Comparison of ENCODE assay signal across 8 mouse cellular contexts in the genomic region with DNA sequence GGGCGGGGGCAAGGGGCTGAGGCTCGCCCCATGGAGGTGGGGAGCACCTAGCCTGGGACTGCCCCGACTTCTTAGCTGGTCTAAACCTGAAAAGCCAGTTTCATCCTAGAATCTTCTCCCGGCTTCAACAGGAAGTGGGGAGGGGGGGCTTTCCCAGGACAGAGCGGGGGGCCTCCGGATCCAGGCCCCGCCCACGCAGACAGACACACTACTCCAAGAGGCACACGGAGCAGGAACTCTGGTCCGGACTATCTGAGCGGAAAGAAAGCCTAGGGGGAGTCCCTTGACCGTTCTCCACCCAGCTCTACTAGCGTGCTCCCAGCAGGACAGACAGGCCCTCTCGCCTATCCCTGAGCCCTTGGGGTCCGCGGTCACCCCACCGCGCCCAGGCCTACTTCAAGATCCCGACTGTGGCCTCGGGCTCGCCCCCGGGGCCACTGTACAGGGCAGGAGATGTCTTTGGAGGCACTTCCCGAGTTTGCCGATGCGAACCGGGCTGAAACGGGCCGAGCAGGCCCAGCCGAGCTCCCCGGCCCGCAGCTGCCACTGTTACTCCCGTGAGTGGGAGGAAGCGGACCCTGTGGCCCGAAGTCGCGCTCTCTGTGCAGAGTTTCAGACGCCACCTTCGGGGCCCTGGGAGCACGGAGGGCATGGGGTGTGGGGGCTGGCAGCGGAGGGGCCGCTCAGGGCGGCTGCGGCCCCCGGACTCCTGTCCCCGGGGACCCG. TPM values are rescaled to one million over a fixed set of nuclear protein-coding genes. Genes with fewer than 3 reads are reported as not detected.
DNase-seq lines count a peak whose midpoint lies in the region; ATAC-seq and TF ChIP-seq lines count a peak whose summit lies in the region.

No protein-coding gene starts in this region.

- H3K27me3 ChIP-seq in cerebellum, adult 2 months (ENCODE audit: control insufficient read depth, insufficient read depth, low read length) = no peaks in the 10 kb centered on the region
- H3K27me3 ChIP-seq in forebrain, embryonic 12.5 days = peaks cover 55% of the 10 kb centered on the region
- no peaks in the 10 kb centered on the region for H3K27me3 ChIP-seq in liver, adult 2 months (ENCODE audit: control insufficient read depth, insufficient read depth, low read length)

- intact Hi-C loops in heart, postnatal 36 days (cut with DNase I) = no loop called here

- peak in 1 of 2 experiments; percentile 63 for DNase-seq in cerebellum, adult 2 months
- DNase-seq in heart, postnatal 36 days = peak; percentile 67 to 80
- DNase-seq in liver, adult 2 months (ENCODE audit: extremely low read depth, low read depth, low spot score) = peak; percentile 38
- peak; percentile 77 for DNase-seq in neural tube, embryonic 10.5 days (ENCODE audit: extremely low spot score, low spot score)
- DNase-seq in left cerebral cortex, adult 18-20 months (ENCODE audit: low spot score in 2 of 2) = no peak

- no peak overlapping the region for H3K27ac ChIP-seq in cerebellum, adult 2 months (ENCODE audit: insufficient read depth, low read length)
- H3K27ac ChIP-seq in forebrain, embryonic 12.5 days = peak overlapping the region; percentile 57
- H3K27ac ChIP-seq in liver, adult 2 months (replicated peaks; ENCODE audit: insufficient read depth, low read depth, low read length) = peak overlapping the region; percentile 12; the same call in 1 of the 2 replicates

- H3K4me3 ChIP-seq in cerebellum, adult 2 months (replicated peaks; ENCODE audit: insufficient read depth, low read depth, low read length) = peak overlapping the region; percentile 57
- H3K4me3 ChIP-seq in forebrain, embryonic 12.5 days (replicated peaks) = peak overlapping the region; percentile 60
- H3K4me3 ChIP-seq in liver, adult 2 months (ENCODE audit: insufficient read depth, low read depth, low read length) = peak overlapping the region; percentile 65

- peak overlapping the region; percentile 97 for H3K4me2 ChIP-seq in forebrain, embryonic 12.5 days

- no peaks in the 10 kb centered on the region for H3K79me2 ChIP-seq in liver, adult 2 months (ENCODE audit: control insufficient read depth, insufficient read depth, low read length)

- H3K36me3 ChIP-seq in forebrain, embryonic 12.5 days (replicated peaks) = no peaks in the 10 kb centered on the region
- no peaks in the 10 kb centered on the region for H3K36me3 ChIP-seq in liver, adult 2 months (ENCODE audit: control insufficient read depth, insufficient read depth, low read length)

- H3K4me1 ChIP-seq in cerebellum, adult 2 months (ENCODE audit: control insufficient read depth, insufficient read depth, low read length) = peaks cover 17% of the 10 kb centered on the region
- H3K4me1 ChIP-seq in forebrain, embryonic 12.5 days = peaks cover 32% of the 10 kb centered on the region
- H3K4me1 ChIP-seq in liver, adult 2 months (ENCODE audit: control insufficient read depth, insufficient read depth, low read length) = peaks cover 17% of the 10 kb centered on the region

- no peaks in the 10 kb centered on the region for H3K9me3 ChIP-seq in forebrain, embryonic 12.5 days

- 4% methylated on average over 46 of the region's 46 CpGs for WGBS in cerebellum, adult 2 months
- 1% methylated on average over 44 of the region's 46 CpGs for WGBS in forebrain, embryonic 12.5 days
- WGBS in liver, adult 2 months = 2% methylated on average over 43 of the region's 46 CpGs

- no peak for TF ChIP-seq POLR2A in cerebellum, adult 2 months (IDR thresholded peaks at IDR 0.05; ENCODE audit: borderline replicate concordance, insufficient read depth, low read length)
- TF ChIP-seq POLR2A in liver, adult 2 months (IDR thresholded peaks at IDR 0.05; ENCODE audit: extremely low read depth, insufficient read depth, low read length) = 0 out of 2 replicates have a peak, but pooled peaks have one; percentile 25

- ATAC-seq in cerebellum, adult (ENCODE audit: insufficient number of reproducible peaks, low FRiP score, low TSS enrichment) = no peak
- peak; percentile 8 for ATAC-seq in activated CD4-positive, CD25-positive, alpha-beta regulatory T cell, adult 4 months
- ATAC-seq in forebrain, embryonic 12.5 days (ENCODE audit: low FRiP score) = peak; percentile 5; the same call in 1 of the 2 replicates

- TF ChIP-seq CTCF in cerebellum, adult 2 months (IDR thresholded peaks at IDR 0.05; ENCODE audit: borderline replicate concordance, insufficient read depth, low read depth, low read length) = no peak
- TF ChIP-seq CTCF in liver, adult 2 months (IDR thresholded peaks at IDR 0.05; ENCODE audit: low read depth, low read length) = no peak

- peak overlapping the region; percentile 81 for H3K9ac ChIP-seq in forebrain, embryonic 12.5 days
- H3K9ac ChIP-seq in liver, adult 2 months (ENCODE audit: low read depth, low read length) = peak overlapping the region; percentile 69

RNA-seq across cellular contexts. Expression of a gene that starts 0.7 kb away (rescaled TPM):
- 31.3 and 32.1 TPM in 2 replicates for polyA plus RNA-seq in cerebellum, adult 2 months (2012; rRNA removed)
- polyA plus RNA-seq in activated CD4-positive, CD25-positive, alpha-beta regulatory T cell, adult 4 months (2017; shearing (Covaris generic)) = under 1 TPM in 1 of 2 experiments, not detected in 1; 0.49 TPM
- polyA plus RNA-seq in forebrain, embryonic 12.5 days (2016; fragmentation: Nextera tagmentation; extraction: Ambion mirVana) = 18.3 and 19.1 TPM in 2 replicates
- total RNA-seq in heart, postnatal 36 days (2021) = 10 to 100 TPM; 24.3 to 25.1 TPM
- total RNA-seq in liver, adult 2 months (2014; rRNA removed) = 3.1 and 3.8 TPM in 2 replicates
- polyA plus RNA-seq in liver, adult 2 months (2012; rRNA removed) = 11.1 and 18.0 TPM in 2 replicates
- total RNA-seq in left cerebral cortex, adult 18-20 months (2021) = 10 to 100 TPM; 11.1 to 14.2 TPM

RNA-seq across cellular contexts. Expression of a gene that starts 4.9 kb away (rescaled TPM):
- 14.8 and 15.2 TPM in 2 replicates for polyA plus RNA-seq in cerebellum, adult 2 months (2012; rRNA removed)
- 10 to 100 TPM; 34.8 to 35.0 TPM for polyA plus RNA-seq in activated CD4-positive, CD25-positive, alpha-beta regulatory T cell, adult 4 months (2017; shearing (Covaris generic))
- polyA plus RNA-seq in forebrain, embryonic 12.5 days (2016; fragmentation: Nextera tagmentation; extraction: Ambion mirVana) = 25.0 and 29.3 TPM in 2 replicates
- total RNA-seq in heart, postnatal 36 days (2021) = 1 to 10 TPM; 6.7 TPM
- total RNA-seq in liver, adult 2 months (2014; rRNA removed) = 9.0 and 10.3 TPM in 2 replicates
- polyA plus RNA-seq in liver, adult 2 months (2012; rRNA removed) = 7.1 and 9.1 TPM in 2 replicates
- 10 to 100 TPM; 18.2 to 21.3 TPM for total RNA-seq in left cerebral cortex, adult 18-20 months (2021)

RNA-seq across cellular contexts. Expression of a gene that starts 16.2 kb away (rescaled TPM):
- 48.2 and 51.5 TPM in 2 replicates for polyA plus RNA-seq in cerebellum, adult 2 months (2012; rRNA removed)
- 10 to 100 TPM; 70.5 to 73.4 TPM for polyA plus RNA-seq in activated CD4-positive, CD25-positive, alpha-beta regulatory T cell, adult 4 months (2017; shearing (Covaris generic))
- 61.4 and 62.7 TPM in 2 replicates for polyA plus RNA-seq in forebrain, embryonic 12.5 days (2016; fragmentation: Nextera tagmentation; extraction: Ambion mirVana)
- total RNA-seq in heart, postnatal 36 days (2021) = 10 to 100 TPM; 11.1 to 12.2 TPM
- 10.9 and 11.7 TPM in 2 replicates for total RNA-seq in liver, adult 2 months (2014; rRNA removed)
- 6.0 and 7.6 TPM in 2 replicates for polyA plus RNA-seq in liver, adult 2 months (2012; rRNA removed)
- 10 to 100 TPM; 24.5 to 29.0 TPM for total RNA-seq in left cerebral cortex, adult 18-20 months (2021)

RNA-seq across cellular contexts. Expression of a gene that starts 21.3 kb away (rescaled TPM):
- polyA plus RNA-seq in cerebellum, adult 2 months (2012; rRNA removed) = not detected in 2 replicates
- polyA plus RNA-seq in activated CD4-positive, CD25-positive, alpha-beta regulatory T cell, adult 4 months (2017; shearing (Covaris generic)) = 1 to 10 TPM; 4.5 to 7.1 TPM
- polyA plus RNA-seq in forebrain, embryonic 12.5 days (2016; fragmentation: Nextera tagmentation; extraction: Ambion mirVana) = not detected in 2 replicates
- total RNA-seq in heart, postnatal 36 days (2021) = under 1 TPM in 1 of 2 experiments, not detected in 1; 0.11 TPM
- 0.20 TPM in 1 of 2 replicates, not detected in the other for total RNA-seq in liver, adult 2 months (2014; rRNA removed)
- 0.06 and 0.07 TPM in 2 replicates for polyA plus RNA-seq in liver, adult 2 months (2012; rRNA removed)
- total RNA-seq in left cerebral cortex, adult 18-20 months (2021) = not detected

RNA-seq across cellular contexts. Expression of a gene that starts 46.1 kb away (rescaled TPM):
- 81.0 and 86.9 TPM in 2 replicates for polyA plus RNA-seq in cerebellum, adult 2 months (2012; rRNA removed)
- 10 to 100 TPM; 36.7 to 37.6 TPM for polyA plus RNA-seq in activated CD4-positive, CD25-positive, alpha-beta regulatory T cell, adult 4 months (2017; shearing (Covaris generic))
- 50.2 and 50.9 TPM in 2 replicates for polyA plus RNA-seq in forebrain, embryonic 12.5 days (2016; fragmentation: Nextera tagmentation; extraction: Ambion mirVana)
- total RNA-seq in heart, postnatal 36 days (2021) = 10 to 100 TPM; 26.1 to 28.5 TPM
- 12.7 and 13.4 TPM in 2 replicates for total RNA-seq in liver, adult 2 months (2014; rRNA removed)
- 46.7 and 65.4 TPM in 2 replicates for polyA plus RNA-seq in liver, adult 2 months (2012; rRNA removed)
- total RNA-seq in left cerebral cortex, adult 18-20 months (2021) = 10 to 100 TPM; 43.6 to 45.6 TPM

Comparison
In these comparisons a context has a peak if more than half of its experiments do, and no peak if none do; other contexts are left out.
1. DNase-seq: peak in heart, postnatal 36 days (2 of 2), liver, adult 2 months (single experiment) and neural tube, embryonic 10.5 days (single experiment); none in left cerebral cortex, adult 18-20 months (0 of 2).
2. Peak in every context shown above with its lines, with median percentiles within 50 percentile points of each other: H3K4me3 ChIP-seq.